Mouse (Mus musculus) kidney, postnatal 4 days (tissue): ENCODE measurements around the gene Pfn3.

Experiments used
- DNase-seq, 2 experiments: peaks; one replicate each; pipeline ENCODE4 v3.0.0; 2021; ENCODE audit warnings: mixed read lengths in 2 of 2

The Pfn3 gene

DNA sequence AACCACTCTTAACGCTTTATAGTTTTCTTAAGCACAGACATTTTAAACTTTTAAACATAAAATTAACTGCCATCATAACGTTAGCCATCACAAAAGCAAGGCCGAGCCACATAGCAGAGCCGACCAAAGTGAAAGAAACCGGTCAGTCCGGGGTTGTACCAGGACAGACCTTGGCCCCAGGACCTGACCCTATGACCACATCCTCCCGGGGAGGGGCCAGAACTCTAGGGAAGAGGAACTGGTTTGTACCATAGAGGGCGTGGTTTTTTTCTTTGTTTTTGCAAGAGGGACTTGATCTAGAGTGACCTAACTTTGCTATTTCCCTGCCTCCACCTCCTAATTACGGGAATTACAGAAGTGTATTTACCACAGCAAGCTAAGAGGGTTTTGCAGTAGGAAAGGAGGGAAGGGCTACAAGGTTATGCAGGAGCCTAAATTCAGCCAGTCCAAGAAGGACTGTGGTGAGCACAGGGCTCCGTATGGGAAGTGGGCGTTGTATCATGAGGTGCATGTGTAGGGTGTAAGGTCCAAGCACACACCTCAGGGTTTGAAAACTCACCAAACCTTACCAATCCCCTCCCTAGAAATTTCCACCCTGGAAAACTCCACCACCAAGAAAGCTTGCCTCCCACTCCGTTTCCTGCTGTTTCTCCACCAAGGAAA is 14.3 kb upstream of the Pfn3 start:
- DNase-seq = peak; percentile 42 to 58

DNA sequence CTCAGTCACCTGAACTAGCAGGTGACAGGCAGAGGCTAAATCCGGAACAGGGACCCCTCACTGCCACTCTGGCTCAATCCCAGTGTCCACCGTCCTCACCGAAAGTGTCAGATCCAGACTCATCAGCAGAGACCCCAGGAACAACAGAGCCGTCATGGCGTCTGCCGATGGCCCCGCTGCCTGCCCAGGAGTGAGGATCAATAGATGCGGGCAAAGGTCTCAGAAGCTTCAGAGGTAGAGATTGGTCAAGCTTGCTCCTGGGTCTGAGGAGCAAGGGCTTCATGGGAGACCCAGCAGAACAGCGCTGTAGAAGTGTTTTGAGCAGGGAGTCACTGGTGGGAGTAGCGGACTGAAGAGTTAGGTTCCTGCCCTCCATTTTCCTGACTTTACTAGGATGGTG is 11.6 kb upstream of the Pfn3 start, which contains the start of gene F12:
F12 (minus strand) TSS at position 181 of the 400 bp plus-strand sequence.
- DNase-seq = no peak

DNA sequence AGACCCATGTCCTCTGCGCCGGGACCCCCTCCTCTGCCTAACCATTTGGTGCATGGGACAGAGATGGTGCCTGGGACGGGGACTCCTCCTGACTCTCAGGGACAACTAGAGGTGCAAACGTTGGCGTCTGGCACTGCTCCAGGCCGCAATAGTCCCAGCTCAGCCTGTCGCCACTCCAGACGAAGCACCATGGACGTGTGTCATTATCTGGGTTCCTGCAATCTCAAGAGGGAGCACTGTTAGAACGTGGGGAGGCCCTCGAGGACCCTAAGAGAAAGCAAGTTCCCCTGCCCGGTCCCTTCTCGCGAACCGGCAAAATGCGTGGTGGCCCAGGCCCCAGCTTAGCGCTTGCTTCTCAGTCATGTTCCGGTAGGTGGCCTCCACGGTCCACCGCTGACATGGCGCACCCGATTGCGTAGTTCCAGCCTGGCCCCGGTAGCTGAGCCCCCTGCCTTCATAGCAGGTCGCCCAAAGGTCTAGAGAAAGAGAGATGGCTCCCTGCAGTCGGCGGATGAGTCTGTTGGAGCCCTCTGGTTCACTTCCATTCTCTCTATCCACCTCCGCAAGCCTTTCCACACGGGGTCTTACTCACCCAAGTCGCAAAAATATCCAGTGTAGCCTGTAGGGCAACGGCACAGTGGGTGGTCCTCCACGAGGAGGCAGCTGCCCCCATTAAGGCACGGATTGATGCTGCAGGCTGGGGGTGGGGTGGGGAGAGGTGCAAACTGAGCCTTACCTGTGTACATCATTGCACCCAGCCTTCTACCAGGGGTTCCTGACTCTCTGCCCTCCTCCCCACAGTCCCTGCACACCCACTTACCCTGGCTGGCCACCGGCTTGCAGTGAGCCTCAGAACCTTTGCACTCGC is 6.1 kb upstream of the Pfn3 start:
- peak; percentile 75 to 82 for DNase-seq

DNA sequence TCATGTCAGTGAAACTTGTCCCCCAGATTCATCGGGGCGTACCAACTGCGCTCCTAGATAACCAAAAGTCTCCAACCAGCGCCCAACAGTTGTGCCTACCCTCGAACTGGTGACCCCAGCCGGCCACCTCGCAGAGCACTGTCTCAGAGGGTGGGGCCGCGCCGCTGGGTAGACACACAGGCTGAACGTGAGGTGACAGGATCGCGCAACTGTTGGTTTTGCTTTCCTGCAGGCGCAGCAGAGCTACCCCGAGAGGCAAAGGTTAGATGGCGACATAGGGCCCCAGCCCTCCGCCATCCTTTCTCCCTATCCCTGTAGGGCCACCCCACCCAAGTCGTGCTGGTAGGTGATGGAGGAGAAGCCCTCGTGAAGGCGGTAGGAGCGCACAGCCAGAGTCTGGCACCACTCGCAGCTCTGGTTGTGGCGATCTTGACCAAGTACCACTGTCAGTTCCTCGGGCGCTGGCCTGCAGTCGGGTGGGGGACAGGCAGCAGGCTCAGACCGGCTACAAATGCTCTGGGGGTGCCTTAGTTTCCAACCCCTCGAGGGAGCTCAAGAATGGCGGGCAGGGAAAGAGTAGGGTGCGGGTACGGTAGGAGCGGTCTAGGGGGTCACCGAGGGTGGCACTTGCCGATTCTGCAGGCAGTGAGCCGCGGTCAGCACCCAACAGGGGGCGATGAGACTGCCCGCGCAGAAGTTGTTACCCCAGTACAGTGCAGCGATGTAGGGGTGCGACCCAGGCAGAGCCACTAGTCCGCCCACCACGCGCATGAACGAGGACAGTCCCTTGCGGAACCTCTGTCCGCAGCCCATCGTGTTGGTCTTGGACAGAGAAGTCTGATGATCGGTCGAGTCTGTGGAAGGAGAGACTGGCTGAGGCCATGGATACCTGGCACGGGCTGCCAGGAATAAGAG is 5.2 kb upstream of the Pfn3 start:
- no peak for DNase-seq

DNA sequence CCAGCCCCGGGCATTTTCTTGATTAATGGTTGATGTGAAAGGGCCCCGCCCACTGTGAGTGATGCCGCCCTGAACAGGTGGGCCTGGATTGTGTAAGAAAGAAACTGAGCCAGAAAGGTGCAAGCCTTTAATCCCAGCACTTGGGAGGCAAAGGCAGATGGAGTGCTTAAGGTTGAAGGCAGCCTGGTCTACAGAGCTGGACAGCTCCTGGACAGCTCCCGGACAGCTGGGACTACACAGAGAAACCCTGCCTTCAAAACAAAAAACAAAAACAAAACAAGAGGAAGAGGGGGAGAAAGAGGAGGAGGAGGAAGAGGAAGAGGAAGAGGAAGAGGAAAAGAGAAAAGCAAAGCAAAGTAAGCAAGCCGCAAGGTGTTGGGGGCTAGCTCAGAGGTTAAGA is 4.1 kb upstream of the Pfn3 start:
- DNase-seq = no peak

DNA sequence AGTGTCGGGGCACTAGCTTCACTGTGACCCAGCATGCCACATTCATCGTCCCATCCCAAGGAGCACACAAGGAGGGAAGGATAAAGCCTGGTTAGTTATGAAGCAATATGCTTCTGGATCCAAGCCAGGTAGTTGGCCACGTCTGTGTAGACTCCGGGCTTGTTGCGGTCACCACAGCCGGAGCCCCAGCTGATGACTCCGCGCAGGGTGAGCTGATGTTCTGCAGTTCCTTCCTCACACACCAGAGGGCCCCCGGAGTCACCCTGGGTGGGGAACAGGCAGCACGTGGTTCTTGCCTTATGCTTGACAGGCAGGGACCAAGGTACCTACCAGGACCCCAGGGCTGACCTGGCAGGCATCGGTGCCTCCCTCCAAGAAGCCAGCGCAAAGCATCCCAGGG is 3.0 kb upstream of the Pfn3 start:
- DNase-seq = peak; percentile 92 to 93

DNA sequence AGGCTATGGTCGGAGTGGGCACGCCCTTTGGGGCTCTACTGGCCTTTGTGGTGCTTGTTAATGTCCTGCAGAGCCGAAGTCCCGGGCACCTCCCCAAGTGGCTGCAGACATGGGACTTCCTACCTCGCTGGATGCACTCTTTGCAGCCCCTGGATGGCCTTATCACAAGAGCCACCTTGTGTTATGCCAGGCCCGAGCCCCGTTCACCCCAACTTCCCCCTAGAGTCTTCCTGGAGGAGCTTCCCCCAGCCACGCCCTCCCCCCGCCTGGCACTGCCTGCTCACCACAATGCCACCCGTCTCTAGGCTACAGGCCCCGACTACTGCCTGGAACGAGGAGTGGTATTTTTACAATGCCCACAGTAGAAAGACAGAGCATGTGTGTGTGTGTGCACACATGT is 1.7 kb downstream of the Pfn3 start:
- DNase-seq = no peak

DNA sequence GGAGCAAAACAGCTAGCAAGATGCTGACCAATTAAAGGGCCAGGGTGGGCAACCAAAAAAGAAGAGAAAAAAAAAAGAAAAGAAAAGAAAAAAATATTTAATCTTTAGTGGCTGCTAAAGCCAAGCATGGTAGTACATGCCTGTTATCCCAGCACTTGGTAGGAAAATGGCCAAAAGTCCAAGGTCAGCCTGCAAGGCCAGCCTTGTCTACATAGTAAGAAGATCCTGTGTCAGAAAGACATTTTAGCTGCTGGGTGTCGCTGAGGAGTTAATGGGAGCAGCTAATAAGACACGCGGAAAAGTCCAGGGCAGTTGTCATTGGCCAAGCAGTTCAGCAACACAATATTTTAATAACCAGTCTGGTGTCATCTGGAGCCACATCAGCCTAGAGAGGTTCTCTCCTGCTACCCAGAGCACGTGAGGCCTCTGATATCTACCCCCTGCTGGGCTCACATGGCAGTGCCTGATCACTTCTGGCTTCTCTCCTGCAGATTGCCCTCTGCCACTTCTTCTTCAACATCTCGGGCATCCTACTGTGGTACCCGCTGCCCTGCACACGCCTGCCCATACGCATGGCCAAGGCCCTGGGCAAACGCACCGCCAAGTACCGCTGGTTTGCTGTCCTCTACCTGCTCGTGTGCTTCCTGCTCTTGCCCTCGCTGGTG is 2.3 kb downstream of the Pfn3 start:
- no peak for DNase-seq

DNA sequence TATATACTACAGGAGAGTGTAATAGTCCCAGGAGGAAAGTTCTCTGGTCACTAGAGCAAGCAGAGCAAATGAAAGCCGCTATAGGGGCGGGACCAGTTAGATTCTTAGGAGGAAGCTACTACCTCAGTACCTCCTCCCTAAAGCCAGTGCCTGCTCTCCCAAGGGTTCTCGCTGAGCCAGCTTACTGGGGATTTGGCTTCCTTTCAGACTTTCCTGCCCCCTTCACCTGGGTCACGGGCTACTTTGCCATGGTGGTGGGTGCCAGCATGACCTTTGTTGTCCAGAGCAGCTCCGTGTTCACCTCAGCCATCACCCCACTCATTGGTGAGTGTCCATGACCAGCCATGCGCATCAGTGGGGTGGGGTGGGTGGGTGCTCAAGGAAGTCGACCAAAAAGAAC is 3.2 kb downstream of the Pfn3 start:
- DNase-seq = no peak

DNA sequence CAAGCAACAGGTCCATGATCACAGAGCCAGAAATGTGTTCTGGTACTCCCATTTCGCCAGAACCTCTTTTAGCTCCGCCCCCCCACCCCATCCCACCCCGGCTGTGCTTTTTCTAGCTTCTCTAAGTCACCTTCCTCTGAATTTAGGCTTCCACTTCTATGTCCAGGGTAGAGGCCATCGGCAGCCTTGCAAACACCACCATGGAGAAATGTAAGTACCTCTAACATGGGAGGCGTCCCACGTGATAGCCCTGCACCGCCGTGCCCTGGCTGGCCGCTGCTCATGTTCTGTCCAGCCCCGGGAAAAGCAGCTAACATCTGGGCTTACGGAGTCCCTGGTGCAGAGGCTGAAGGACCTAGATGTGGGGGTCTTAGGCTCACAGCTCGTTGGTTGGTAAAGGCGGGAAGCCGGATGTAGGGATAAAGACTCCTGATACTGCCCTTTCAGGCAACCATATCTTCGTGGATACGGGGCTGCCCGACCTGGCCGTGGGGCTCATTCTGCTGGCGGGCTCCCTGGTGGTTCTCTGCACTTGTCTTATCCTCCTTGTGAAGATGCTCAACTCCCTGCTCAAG is 6.4 kb downstream of the Pfn3 start:
- no peak for DNase-seq

DNA sequence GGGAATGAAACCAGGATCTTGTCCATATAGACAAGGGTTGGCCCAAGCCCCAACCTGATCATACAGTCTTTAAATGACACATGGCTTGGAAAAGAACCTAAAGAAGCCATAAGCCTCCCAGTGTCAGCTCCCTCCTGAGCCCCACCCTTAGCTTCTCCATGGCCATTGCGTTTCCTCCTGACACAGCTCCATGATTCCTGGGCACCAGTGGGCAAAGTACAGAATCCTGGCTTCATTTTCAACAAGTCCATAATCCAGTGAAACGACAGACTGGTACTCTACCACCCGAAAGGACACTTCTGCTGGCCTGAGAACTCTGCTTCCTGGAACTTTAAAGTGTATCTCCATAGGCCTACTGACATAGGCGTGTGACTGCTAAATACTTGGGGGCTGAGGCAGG is 7.7 kb downstream of the Pfn3 start:
- no peak for DNase-seq

DNA sequence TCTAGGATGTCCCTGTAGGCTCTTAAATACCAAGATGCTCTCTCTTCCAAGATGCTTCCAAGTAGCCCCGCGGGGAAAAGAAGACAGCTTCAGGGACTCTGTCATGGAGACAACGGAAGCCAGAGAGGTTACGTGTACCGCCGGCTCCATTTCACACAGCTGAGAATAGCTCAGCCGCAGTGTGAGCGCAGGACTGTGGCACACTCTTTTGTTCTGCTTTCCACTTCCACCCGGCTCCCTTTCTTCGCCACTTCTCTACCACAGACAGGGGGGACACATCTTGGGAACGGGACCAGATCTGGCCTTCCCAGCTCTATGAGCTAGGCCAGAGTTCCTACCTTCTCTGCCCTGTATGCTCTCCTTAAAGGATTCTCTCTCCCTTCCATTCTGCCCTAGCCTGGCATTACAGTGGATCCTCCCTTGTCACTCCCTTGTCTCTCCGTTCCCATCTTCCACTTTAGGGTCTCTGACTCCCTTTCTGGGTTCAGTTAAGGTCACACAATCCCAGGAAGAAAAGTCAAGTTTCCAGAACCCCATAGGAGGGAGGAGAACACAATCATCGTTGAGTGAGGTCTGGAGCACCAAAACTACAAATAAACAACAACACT is 9.1 kb downstream of the Pfn3 start:
- DNase-seq = peak in 1 of 2 experiments; percentile 17

DNA sequence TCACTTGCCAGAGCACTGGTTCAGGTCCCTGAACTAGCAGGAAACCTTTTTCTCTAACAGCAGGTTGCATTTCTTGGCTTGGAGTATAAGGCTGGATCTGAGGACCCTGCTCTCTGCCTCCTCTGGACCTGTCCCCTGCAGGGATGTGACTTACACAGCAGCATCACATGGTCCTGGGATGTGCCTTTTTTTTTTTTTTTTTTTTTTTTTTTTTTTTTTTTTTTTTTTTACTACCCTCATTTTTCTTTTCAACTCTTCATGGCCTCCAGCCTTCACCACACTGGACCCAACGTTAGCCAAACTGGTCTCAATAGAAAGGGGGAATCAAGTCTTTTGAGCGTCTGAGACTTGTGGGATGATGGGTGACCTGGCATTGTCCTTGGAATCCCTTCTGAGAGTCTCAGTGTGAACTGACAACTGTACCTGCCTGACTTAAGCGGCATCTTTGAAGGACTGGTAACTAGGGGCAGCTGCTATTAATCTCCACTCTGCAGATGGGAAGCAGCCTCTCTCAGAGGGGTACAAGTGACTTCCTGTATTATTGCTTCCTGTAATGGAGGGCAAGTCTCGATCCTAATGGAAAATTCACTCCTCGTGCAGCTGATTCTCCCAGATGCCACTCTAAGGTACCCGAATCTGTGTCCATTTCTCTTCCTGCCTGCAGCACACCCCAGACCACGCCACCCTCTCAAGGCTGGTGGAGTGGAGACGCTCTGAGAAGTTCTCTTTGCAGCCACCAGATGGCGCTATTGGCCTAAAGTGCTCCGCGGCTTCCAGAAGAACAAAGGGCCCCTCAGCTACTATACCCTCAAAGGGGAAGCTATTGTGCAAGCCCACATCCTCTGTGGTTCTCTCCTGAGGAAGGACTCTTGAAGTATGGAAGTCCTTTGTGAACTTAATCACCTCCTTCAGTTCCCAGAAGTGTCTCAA is 9.9 kb downstream of the Pfn3 start:
- peak; percentile 85 to 88 for DNase-seq

DNA sequence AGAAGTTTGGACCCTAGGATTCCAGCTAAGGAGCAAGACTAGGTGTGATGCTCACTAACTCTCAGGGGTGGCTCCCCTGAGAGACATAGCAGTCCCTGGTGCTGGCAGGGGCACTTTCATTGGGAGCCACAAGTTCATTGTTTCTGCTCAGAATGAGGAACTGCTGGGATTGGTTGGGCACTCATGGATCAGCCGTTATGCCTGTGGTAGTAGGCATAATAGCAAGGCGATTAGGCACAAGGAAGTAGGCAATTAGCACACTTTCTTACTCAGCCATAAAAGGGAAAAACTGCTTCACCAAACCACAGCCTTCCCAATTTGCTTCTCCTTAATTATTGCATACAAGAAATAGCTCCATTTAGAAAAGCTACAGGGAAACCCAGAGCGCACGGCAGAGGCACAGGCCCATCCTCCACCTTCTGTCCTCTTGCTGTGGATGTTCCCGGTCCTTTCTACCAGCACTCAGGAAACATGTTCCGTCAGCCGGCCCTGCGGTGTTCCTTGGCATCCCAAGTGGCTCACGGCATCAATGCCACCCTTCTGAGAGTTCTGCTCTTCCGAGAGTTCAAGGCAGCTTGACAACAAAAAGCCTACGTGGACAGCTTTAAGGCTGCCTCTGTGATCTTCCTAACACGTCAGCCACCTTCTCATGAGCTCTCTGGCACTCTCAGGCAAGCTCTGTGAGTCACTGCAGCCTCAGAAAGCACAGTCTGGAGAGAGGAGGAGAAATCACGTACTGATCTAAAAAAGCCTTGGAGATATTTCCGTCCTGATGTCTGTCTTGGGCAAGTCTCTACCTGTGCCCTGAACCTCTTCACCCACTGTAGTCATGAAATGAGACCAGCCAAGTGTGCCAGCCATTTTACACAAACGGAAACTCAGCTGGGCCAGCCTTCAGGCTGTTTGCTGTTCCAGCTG is 10.8 kb downstream of the Pfn3 start:
- DNase-seq = no peak

DNA sequence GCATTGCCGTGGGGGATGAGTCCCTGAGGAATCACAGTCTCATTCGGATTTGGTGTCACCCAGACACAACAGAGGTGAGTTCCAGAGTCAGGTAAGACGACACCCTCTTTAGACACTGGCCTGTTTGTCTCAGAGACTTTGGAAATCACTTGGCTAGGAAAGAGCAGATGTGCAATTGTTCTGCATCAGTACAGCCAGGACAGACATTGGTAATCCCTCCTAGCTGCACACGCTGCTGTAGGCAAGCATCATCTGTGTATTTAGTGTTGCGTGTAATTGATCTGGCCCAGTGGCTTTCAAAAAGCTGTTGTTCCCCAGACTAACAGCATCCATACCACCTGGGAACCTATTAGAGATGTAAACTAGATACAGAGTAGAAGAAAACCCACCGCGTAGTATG is 11.8 kb downstream of the Pfn3 start:
- DNase-seq = no peak

DNA sequence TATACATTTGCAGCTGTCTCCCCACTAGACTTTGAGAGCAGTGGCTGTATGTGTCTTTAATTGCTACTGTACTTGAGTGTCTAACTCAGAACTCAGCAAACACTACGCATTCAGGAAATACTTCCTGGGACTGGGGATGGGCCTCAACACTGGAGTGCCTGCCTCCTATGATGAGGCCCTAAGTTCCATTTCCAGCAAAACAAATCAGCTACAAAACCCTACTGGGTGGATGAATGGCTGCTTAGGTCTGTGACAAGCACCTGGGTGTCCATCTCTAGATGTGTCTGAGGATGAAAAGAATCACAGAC is 15.0 kb downstream of the Pfn3 start:
- no peak for DNase-seq

DNA sequence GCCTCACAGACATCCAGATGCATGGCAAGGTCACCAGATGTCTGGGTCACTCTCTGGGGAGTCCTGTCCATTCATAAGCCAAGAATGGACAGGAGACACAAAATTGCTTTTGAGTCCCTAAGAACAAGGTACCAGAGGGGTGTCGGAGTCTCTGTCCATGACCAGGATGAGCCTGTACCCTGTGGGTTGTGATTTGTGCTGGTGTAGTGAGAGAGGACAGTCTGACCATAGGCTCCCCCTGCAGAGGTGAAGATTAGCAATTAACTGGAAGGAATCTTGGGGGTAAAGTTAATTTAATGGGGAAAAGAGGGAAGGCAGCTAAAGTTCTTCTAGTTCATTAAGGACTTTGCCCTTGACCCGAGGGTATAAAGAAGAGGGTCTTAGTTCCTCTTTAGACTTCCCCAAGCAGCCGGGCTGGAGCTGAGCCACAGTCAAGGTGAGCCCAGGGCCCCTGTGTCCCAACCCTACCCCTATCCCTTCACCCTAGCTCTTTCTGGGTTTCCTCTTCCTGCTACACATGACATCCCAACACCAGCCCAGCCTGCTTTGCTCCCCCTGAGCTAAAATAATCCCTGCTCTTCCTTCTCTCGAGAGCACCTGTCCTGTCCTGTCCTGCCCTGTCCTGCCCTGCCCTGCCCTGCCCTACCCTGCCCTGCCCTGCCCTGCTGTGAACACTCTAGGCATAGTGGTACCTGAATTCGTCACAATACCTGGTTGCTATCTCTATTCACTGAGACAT is 15.6 kb downstream of the Pfn3 start:
- DNase-seq = peak in 1 of 2 experiments; percentile 44

DNA sequence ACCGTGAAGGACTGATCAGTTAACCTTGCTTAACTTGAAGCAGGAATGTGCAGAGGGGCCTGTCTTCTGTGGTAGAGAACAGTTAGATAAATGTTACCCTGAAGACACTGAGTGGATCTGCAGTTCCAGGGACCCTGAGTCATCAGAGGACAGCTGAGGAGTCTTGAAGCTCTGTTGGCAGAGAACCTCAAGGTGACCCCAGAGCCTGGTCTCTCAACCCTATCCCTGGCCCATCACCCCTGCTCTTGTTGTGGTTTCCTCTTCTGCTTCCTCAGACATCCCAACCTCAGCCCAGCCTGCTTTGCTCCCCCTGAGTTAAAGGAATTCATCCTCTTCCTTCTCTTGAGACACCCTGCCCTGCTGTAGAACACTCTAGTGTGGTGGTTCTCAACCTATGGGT is 16.9 kb downstream of the Pfn3 start, which contains the start of gene Slc34a1:
Slc34a1 (plus strand) TSS at position 100 of the 400 bp plus-strand sequence.
- no peak for DNase-seq

DNA sequence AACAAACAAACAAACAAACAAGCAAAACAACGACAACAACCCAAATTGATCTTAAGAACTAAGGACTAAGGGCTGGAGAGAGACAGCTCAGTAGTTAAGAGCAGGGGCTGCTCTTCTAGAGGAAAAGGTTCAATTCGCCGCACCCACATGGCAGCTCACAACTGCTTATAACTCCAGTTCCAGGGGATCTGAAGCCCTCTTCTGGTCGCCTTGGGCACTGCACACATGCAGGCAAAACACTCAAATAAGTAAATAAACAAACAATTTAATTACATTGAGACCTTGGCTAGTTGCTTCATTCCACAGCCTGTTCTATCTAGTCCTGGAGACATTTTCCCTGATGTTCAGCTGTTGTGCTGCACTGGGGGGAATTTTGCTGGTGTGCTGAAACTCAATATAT is 22.1 kb downstream of the Pfn3 start:
- peak; percentile 50 to 53 for DNase-seq
